Mouse (Mus musculus) heart, embryonic 13.5 days (tissue): ENCODE results near the gene Nkx2-1. TPM values are rescaled to one million over a fixed set of nuclear protein-coding genes. Genes with fewer than 3 reads are reported as not detected.
A peak's percentile ranks its signal among the peaks of the same experiment; 100 is the strongest.

Experiments used
- ATAC-seq: fragments of 200-750 bp; cut with Nextera tagmentation; 2 replicates; pipeline ENCODE4 v1.8.0; 2017; ENCODE audit warnings: moderate TSS enrichment; ENCODE audit not compliant: insufficient number of reproducible peaks, low FRiP score, low TSS enrichment; ENCODE audit errors: extremely low read depth
- H3K27ac ChIP-seq: fragments of 300-500 bp; sonication (generic); replicated peaks from 2 replicates; pipeline ENCODE4 v1.5.1; 2015; ENCODE audit warnings: moderate library complexity, mild to moderate bottlenecking, inconsistent platforms
- H3K27me3 ChIP-seq: fragments of 300-500 bp; sonication (generic); replicated peaks from 2 replicates; pipeline ENCODE4 v1.6.1; 2015; ENCODE audit warnings: mild to moderate bottlenecking, inconsistent platforms
- H3K36me3 ChIP-seq: fragments of 300-500 bp; sonication (generic); 2 replicates; pipeline ENCODE4 v1.6.1; 2015; ENCODE audit warnings: mild to moderate bottlenecking, inconsistent platforms
- H3K4me1 ChIP-seq: fragments of 300-500 bp; sonication (generic); 2 replicates; pipeline ENCODE4 v1.6.1; 2015; ENCODE audit warnings: inconsistent platforms
- H3K4me2 ChIP-seq: fragments of 300-500 bp; sonication (generic); 2 replicates; pipeline ENCODE4 v1.6.1; 2015; ENCODE audit warnings: inconsistent platforms, mild to moderate bottlenecking, moderate library complexity
- H3K4me3 ChIP-seq: fragments of 300-500 bp; sonication (generic); 2 replicates; pipeline ENCODE4 v1.5.1; 2015; ENCODE audit warnings: moderate library complexity, mild to moderate bottlenecking, inconsistent platforms
- H3K9ac ChIP-seq: fragments of 300-500 bp; sonication (generic); 2 replicates; pipeline ENCODE4 v1.6.1; 2015; ENCODE audit warnings: inconsistent platforms, mild to moderate bottlenecking, moderate library complexity
- H3K9me3 ChIP-seq: fragments of 300-500 bp; sonication (generic); 2 replicates; pipeline ENCODE4 v1.6.1; 2016; ENCODE audit warnings: inconsistent platforms
- WGBS: fragments of 180-500 bp; shearing (Covaris S2); methylation state at CpG from one replicate; pipeline ENCODE4 v1.1.7; 2015; ENCODE audit warnings: mixed read lengths; 5-methylcytosine and 5-hydroxymethylcytosine counted together
- polyA plus RNA-seq: library from polyadenylated mRNA; unstranded; fragments of >200 nt; fragmentation: Nextera tagmentation; extraction: Ambion mirVana; gene quantifications from 2 replicates; pipeline ENCODE4 v1.2.1, GENCODE M21; 2015

Nkx2-1 gene
- polyA plus RNA-seq, 1 experiment from 2014 or later = 2.8 TPM

- Histone ChIP-seq H3K27ac (no peak overlapping the region), H3K36me3 (no peaks in the 10 kb centered on the region), H3K4me3 (peak overlapping the region; percentile 31), H3K27me3 (peaks cover 91% of the 10 kb centered on the region), H3K4me1 (peaks cover 11% of the 10 kb centered on the region), H3K4me2 (peak overlapping the region; percentile 54), H3K9ac (peak overlapping the region; percentile 25; the same call in 1 of the 2 replicates), H3K9me3 (no peaks in the 10 kb centered on the region)
- no peak for ATAC-seq
- WGBS = 3% methylated on average over 33 of the region's 33 CpGs
Measured at GRCm38 (mm10) chr12:56521106-56521840, 15.4 kb downstream of the Nkx2-1 start.

GRCm38 (mm10) chr12:56520396-56521105, 16.2 kb downstream of the Nkx2-1 start:
- Histone ChIP-seq H3K4me3 (peak overlapping the region; percentile 31), H3K9ac (peak overlapping the region; percentile 25; the same call in 1 of the 2 replicates), H3K36me3 (no peaks in the 10 kb centered on the region), H3K4me1 (peaks cover 11% of the 10 kb centered on the region), H3K9me3 (no peaks in the 10 kb centered on the region), H3K27me3 (peaks cover 84% of the 10 kb centered on the region), H3K27ac (no peak overlapping the region), H3K4me2 (peak overlapping the region; percentile 54)
- no peak for ATAC-seq
- WGBS = 3% methylated on average over 22 of the region's 22 CpGs

- Histone ChIP-seq H3K4me2 (peak overlapping the region; percentile 49), H3K4me1 (peaks cover 11% of the 10 kb centered on the region), H3K36me3 (no peaks in the 10 kb centered on the region), H3K27ac (no peak overlapping the region), H3K4me3 (peak overlapping the region; percentile 35), H3K9me3 (no peaks in the 10 kb centered on the region), H3K9ac (0 out of 2 replicates have a peak overlapping the region, but pooled peaks have one; percentile 8), H3K27me3 (peaks cover 85% of the 10 kb centered on the region)
- under 1% methylated on average over 30 of the region's 30 CpGs for WGBS
- ATAC-seq = no peak
Measured at GRCm38 (mm10) chr12:56519738-56520191, 16.9 kb downstream of the Nkx2-1 start.

- Histone ChIP-seq H3K4me3 (peak overlapping the region; percentile 35), H3K9me3 (no peaks in the 10 kb centered on the region), H3K4me2 (peak overlapping the region; percentile 49), H3K36me3 (no peaks in the 10 kb centered on the region), H3K9ac (no peak overlapping the region), H3K4me1 (peaks cover 11% of the 10 kb centered on the region), H3K27me3 (peaks cover 81% of the 10 kb centered on the region), H3K27ac (no peak overlapping the region)
- ATAC-seq = no peak
- 22% methylated on average over 13 of the region's 13 CpGs for WGBS
Measured at GRCm38 (mm10) chr12:56519071-56519737, 17.5 kb downstream of the Nkx2-1 start.

GRCm38 (mm10) chr12:56518221-56518620, 18.5 kb downstream of the Nkx2-1 start:
- peaks cover 79% of the 10 kb centered on the region for H3K27me3 ChIP-seq
- no peak overlapping the region for H3K9ac ChIP-seq
- no peak overlapping the region for H3K4me3 ChIP-seq
- no peak overlapping the region for H3K4me2 ChIP-seq
- no peaks in the 10 kb centered on the region for H3K9me3 ChIP-seq
- H3K4me1 ChIP-seq = peaks cover 11% of the 10 kb centered on the region
- ATAC-seq = no peak
- no peaks in the 10 kb centered on the region for H3K36me3 ChIP-seq
- WGBS = 48% methylated on average over 5 of the region's 5 CpGs
- no peak overlapping the region for H3K27ac ChIP-seq

GRCm38 (mm10) chr12:56514831-56515230, 21.9 kb downstream of the Nkx2-1 start:
- H3K9ac ChIP-seq = no peak overlapping the region
- H3K4me2 ChIP-seq = no peak overlapping the region
- no peaks in the 10 kb centered on the region for H3K36me3 ChIP-seq
- peaks cover 3% of the 10 kb centered on the region for H3K4me1 ChIP-seq
- H3K27me3 ChIP-seq = peaks cover 56% of the 10 kb centered on the region
- H3K27ac ChIP-seq = no peak overlapping the region
- ATAC-seq = no peak
- no peaks in the 10 kb centered on the region for H3K9me3 ChIP-seq
- WGBS = 81% methylated on average over 5 of the region's 5 CpGs
- H3K4me3 ChIP-seq = no peak overlapping the region

- Histone ChIP-seq H3K9ac (no peak overlapping the region), H3K36me3 (no peaks in the 10 kb centered on the region), H3K4me1 (no peaks in the 10 kb centered on the region), H3K27ac (no peak overlapping the region), H3K4me2 (no peak overlapping the region), H3K4me3 (no peak overlapping the region), H3K9me3 (no peaks in the 10 kb centered on the region), H3K27me3 (peaks cover 18% of the 10 kb centered on the region)
- 46% methylated on average over 8 of the region's 8 CpGs for WGBS
- no peak for ATAC-seq
Measured at GRCm38 (mm10) chr12:56508413-56508812, 28.3 kb downstream of the Nkx2-1 start.

- H3K4me1 ChIP-seq = no peaks in the 10 kb centered on the region
- H3K9ac ChIP-seq = no peak overlapping the region
- H3K9me3 ChIP-seq = no peaks in the 10 kb centered on the region
- no peaks in the 10 kb centered on the region for H3K36me3 ChIP-seq
- no peak overlapping the region for H3K27ac ChIP-seq
- no peak overlapping the region for H3K4me2 ChIP-seq
- 22% methylated on average over 3 of the region's 3 CpGs for WGBS
- no peak overlapping the region for H3K4me3 ChIP-seq
- ATAC-seq = no peak
- no peaks in the 10 kb centered on the region for H3K27me3 ChIP-seq
Measured at GRCm38 (mm10) chr12:56487046-56487445, 49.7 kb downstream of the Nkx2-1 start.

- WGBS = 80% methylated on average over 10 of the region's 10 CpGs
- no peak overlapping the region for H3K9ac ChIP-seq
- ATAC-seq = no peak
Measured at GRCm38 (mm10) chr12:56482606-56483005, 54.1 kb downstream of the Nkx2-1 start.

More at GRCm38 (mm10) chr12:56482606-56483005, 54.1 kb downstream of the Nkx2-1 start:
- H3K27me3 ChIP-seq = no peaks in the 10 kb centered on the region
- no peak overlapping the region for H3K4me3 ChIP-seq
- H3K4me2 ChIP-seq = no peak overlapping the region
- no peaks in the 10 kb centered on the region for H3K4me1 ChIP-seq
- no peaks in the 10 kb centered on the region for H3K9me3 ChIP-seq
- no peaks in the 10 kb centered on the region for H3K36me3 ChIP-seq
- no peak overlapping the region for H3K27ac ChIP-seq
